39 mouse cellular contexts compared by ENCODE assay signal in genomic region chr7:42591311-42591710, GRCm38 (mm10). TPM values are rescaled to one million over a fixed set of nuclear protein-coding genes. Genes with fewer than 3 reads are reported as not detected.
"Had no signal": no experiment of that assay in that cellular context is flagged by ENCODE, and none has a peak within 500 bp of the region (broad histone marks: within the 10 kb centered on the region; RNA-seq: fewer than 3 reads in every experiment).

No protein-coding gene starts in this region.

RNA-seq across cellular contexts. Expression of gene Zfp977, which starts 1.0 kb away (rescaled TPM):
- total RNA-seq: monocyte, adult 5-6 weeks had no signal

RNA-seq across cellular contexts. Expression of gene Gm21028, which starts 12.9 kb away (rescaled TPM):
- total RNA-seq: left cerebral cortex, postnatal 14 days; left cerebral cortex, postnatal 25 days; left cerebral cortex, postnatal 36 days; left cerebral cortex, postnatal 4 days; liver, adult 2 months; megakaryocyte progenitor cell, adult 5-6 weeks; megakaryocyte, adult 5-6 weeks; megakaryocyte-erythroid progenitor cell, adult 5-6 weeks; midbrain, postnatal 0 days; monocyte, adult 5-6 weeks had no signal
- polyA plus RNA-seq: limb, embryonic 10.5 days; limb, embryonic 12.5 days; limb, embryonic 13.5 days; limb, embryonic 14.5 days; limb, embryonic 15.5 days; liver, adult 2 months; liver, embryonic 11.5 days; liver, embryonic 12.5 days; liver, embryonic 13.5 days; liver, embryonic 14.5 days; liver, embryonic 15.5 days; liver, embryonic 16.5 days; liver, postnatal 0 days; lung, adult 2 months; lung, embryonic 14.5 days; lung, embryonic 15.5 days; lung, embryonic 16.5 days; lung, postnatal 0 days; macrophage; midbrain, embryonic 10.5 days; midbrain, embryonic 11.5 days; midbrain, embryonic 12.5 days; midbrain, embryonic 13.5 days; midbrain, embryonic 14.5 days; midbrain, embryonic 15.5 days; midbrain, embryonic 16.5 days; midbrain, postnatal 0 days; myocyte; neural tube, embryonic 11.5 days; neural tube, embryonic 12.5 days; neural tube, embryonic 13.5 days had no signal

RNA-seq across cellular contexts. Expression of gene Zfp976, which starts 51.1 kb away (rescaled TPM):
- total RNA-seq: monocyte, adult 5-6 weeks had no signal
